Mouse (Mus musculus) limb, embryonic 13.5 days (tissue): ENCODE measurements at regions not wholly inside any gene's neighbourhood (a gene's known extent, or its start where the extent isn't known, plus 50 kb on each side); places are given as distances from the start of the nearest gene placed in this dataset.

Experiments
- ATAC-seq: fragments of 200-750 bp; cut with Nextera tagmentation; 2 replicates; pipeline ENCODE4 v1.8.0; 2017; ENCODE audit warnings: low read depth, moderate number of reproducible peaks, moderate TSS enrichment; ENCODE audit not compliant: low FRiP score
- H3K27ac ChIP-seq: fragments of 300-500 bp; sonication (generic); 2 replicates; pipeline ENCODE4 v1.5.1; 2015; ENCODE audit warnings: inconsistent platforms, mild to moderate bottlenecking, moderate library complexity
- H3K27me3 ChIP-seq: fragments of 300-500 bp; sonication (generic); 2 replicates; pipeline ENCODE4 v1.6.1; 2015; ENCODE audit warnings: mild to moderate bottlenecking, inconsistent platforms
- H3K36me3 ChIP-seq: fragments of 300-500 bp; sonication (generic); 2 replicates; pipeline ENCODE4 v1.6.1; 2015; ENCODE audit warnings: inconsistent platforms, mild to moderate bottlenecking, moderate library complexity
- H3K4me1 ChIP-seq: fragments of 300-500 bp; sonication (generic); 2 replicates; pipeline ENCODE4 v1.6.1; 2015; ENCODE audit warnings: inconsistent platforms
- H3K4me2 ChIP-seq: fragments of 300-500 bp; sonication (generic); replicated peaks from 2 replicates; pipeline ENCODE4 v1.6.1; 2015; ENCODE audit warnings: inconsistent platforms, mild to moderate bottlenecking, moderate library complexity
- H3K4me3 ChIP-seq: fragments of 300-500 bp; sonication (generic); 2 replicates; pipeline ENCODE4 v1.5.1; 2015; ENCODE audit warnings: moderate library complexity, mild to moderate bottlenecking, inconsistent platforms
- H3K9ac ChIP-seq: fragments of 300-500 bp; sonication (generic); 2 replicates; pipeline ENCODE4 v1.6.1; 2015; ENCODE audit warnings: mild to moderate bottlenecking, inconsistent platforms
- H3K9me3 ChIP-seq: fragments of 300-500 bp; sonication (generic); 2 replicates; pipeline ENCODE4 v1.6.1; 2016; ENCODE audit warnings: inconsistent platforms
- WGBS: fragments of 180-500 bp; shearing (Covaris S2); methylation state at CpG from one replicate; pipeline ENCODE4 v1.1.7; 2015; 5-methylcytosine and 5-hydroxymethylcytosine counted together

DNA sequence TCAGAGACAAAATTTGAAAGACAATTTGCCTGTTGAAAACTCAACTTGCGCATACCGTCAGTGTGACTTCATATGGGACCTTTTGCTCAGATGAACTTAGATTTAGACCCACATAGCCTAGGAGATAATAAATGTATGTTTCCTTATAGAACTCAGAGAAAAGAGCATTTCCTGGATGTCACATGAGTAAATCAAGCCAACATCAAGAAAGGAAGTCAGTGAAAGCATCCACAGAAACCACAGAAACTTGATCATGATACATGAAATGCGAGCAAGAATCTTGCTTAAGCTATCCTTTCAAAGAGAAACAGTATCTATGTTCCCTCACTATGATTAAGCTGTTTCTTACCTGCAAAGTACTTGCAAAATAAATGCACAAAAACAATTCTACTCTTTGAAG is 104.1 kb upstream of the Klf6 start:
- Histone ChIP-seq H3K27me3 (no peaks in the 10 kb centered on the region), H3K36me3 (no peaks in the 10 kb centered on the region), H3K9me3 (no peaks in the 10 kb centered on the region), H3K9ac (no peak overlapping the region), H3K27ac (no peak overlapping the region), H3K4me3 (no peak overlapping the region), H3K4me2 (no peak overlapping the region), H3K4me1 (no peaks in the 10 kb centered on the region)
- 88% methylated on average over 3 of the region's 3 CpGs for WGBS
- ATAC-seq: no peak

DNA sequence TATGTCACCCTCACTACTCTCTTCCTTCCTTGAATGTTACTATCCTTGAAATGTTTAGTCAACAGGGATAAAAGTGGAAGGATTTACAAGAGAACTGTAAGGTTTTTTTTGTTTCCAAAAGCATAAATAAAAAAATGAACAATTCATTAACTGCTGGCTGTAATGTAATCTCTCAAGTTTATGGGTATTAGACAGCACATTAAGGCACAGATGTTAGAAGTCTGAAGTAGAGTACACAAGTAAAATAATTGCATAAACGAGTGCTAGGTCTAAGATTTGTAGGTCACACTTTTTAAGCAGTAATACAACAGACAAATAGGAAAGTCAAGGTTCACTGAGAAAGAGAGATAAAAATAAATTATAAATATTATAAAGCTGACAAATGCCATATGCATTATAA is 103.3 kb upstream of the Klf6 start:
- no peak overlapping the region for H3K4me3 ChIP-seq
- H3K9me3 ChIP-seq: no peaks in the 10 kb centered on the region
- H3K4me1 ChIP-seq: no peaks in the 10 kb centered on the region
- H3K9ac ChIP-seq: no peak overlapping the region
- H3K4me2 ChIP-seq: no peak overlapping the region
- no peaks in the 10 kb centered on the region for H3K27me3 ChIP-seq
- ATAC-seq: no peak
- H3K27ac ChIP-seq: no peak overlapping the region
- 34% methylated on average over 1 of the region's 1 CpGs for WGBS
- H3K36me3 ChIP-seq: no peaks in the 10 kb centered on the region

DNA sequence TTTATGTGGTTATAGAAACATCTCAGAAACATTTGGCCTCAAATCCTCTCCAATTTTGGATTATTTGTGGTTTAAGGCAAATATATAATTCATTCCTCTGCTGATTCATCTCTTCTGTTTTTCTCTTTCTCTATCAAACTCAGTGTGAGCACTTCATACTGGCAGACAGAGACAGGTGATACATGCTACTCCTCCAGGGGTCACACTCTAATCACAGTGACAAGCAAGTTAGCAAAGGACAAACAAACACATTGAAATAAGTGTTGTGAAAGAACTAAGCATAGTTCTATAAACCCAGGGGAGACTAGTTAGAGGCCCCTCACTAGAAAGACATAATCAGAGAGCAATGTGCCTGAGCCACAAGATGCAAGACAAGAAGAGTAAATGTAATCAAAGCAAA is 101.3 kb upstream of the Klf6 start:
- Histone ChIP-seq H3K9me3 (no peaks in the 10 kb centered on the region), H3K27me3 (no peaks in the 10 kb centered on the region), H3K9ac (no peak overlapping the region), H3K4me3 (no peak overlapping the region), H3K4me1 (no peaks in the 10 kb centered on the region), H3K27ac (no peak overlapping the region), H3K4me2 (no peak overlapping the region), H3K36me3 (no peaks in the 10 kb centered on the region)
- no peak for ATAC-seq

DNA sequence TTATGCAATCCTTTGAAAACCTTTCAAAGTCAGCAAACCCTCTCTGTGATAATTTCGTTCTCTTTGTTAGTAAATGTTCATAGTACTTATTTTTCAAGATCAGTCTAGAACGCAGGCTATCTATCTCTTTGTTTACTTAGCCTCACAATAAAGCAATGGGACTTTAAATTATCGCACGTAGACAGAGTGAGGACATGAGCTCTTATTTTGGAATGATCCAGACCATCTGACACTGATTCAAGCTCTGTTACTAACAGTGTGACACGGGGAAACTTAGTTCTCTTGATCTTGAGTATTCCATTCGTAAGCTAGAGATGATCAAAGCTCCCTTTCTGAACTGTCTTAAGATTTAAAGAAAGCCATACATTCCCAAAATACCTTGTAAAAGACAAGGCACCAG is 94.9 kb upstream of the Klf6 start:
- Histone ChIP-seq H3K9me3 (no peaks in the 10 kb centered on the region), H3K27me3 (no peaks in the 10 kb centered on the region), H3K4me3 (no peak overlapping the region), H3K36me3 (no peaks in the 10 kb centered on the region), H3K4me1 (no peaks in the 10 kb centered on the region), H3K4me2 (no peak overlapping the region), H3K9ac (no peak overlapping the region), H3K27ac (no peak overlapping the region)
- 73% methylated on average over 6 of the region's 6 CpGs for WGBS
- ATAC-seq: no peak

DNA sequence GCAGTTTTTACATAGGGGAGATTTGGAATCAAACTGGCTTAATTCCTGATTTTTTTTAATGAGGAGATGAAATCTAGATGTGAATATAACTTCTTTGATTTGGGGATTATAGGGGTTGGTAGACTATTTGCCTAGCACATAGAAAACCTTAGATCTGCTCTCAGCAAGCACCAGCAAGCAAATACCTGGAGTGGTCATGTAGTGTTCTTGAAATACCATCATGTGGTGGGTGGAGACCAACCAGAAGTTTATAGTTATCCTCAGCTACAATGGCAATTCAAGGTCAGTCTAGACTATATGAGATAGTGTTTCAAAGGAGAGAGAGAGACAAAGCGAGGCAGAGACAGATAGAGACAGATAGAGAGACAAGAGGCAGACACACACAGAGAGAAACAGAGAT is 94.1 kb upstream of the Klf6 start:
- H3K9ac ChIP-seq: no peak overlapping the region
- H3K4me2 ChIP-seq: no peak overlapping the region
- H3K4me3 ChIP-seq: no peak overlapping the region
- no peaks in the 10 kb centered on the region for H3K4me1 ChIP-seq
- no peak for ATAC-seq
- H3K9me3 ChIP-seq: no peaks in the 10 kb centered on the region
- 94% methylated on average over 1 of the region's 1 CpGs for WGBS
- H3K27me3 ChIP-seq: no peaks in the 10 kb centered on the region
- no peaks in the 10 kb centered on the region for H3K36me3 ChIP-seq
- no peak overlapping the region for H3K27ac ChIP-seq

DNA sequence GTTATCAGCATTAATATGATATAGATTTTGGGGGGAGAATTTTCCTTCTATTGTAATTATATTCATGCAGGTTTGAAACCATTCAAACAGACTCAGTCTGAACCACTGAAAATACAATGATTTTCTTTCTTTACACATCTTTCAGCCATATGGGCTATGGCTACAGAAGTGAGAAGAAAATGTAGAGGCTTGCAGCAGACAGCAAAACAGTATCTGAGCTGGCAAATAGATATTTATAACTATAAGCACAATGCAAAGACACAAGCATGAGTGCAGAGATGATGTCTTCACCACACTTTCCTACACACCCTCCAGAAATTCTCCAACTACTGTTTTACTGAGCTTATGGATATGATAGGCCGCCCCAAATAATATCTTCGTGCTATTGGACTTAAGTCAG is 92.6 kb upstream of the Klf6 start:
- no peak for ATAC-seq
- no peaks in the 10 kb centered on the region for H3K9me3 ChIP-seq
- no peak overlapping the region for H3K9ac ChIP-seq

DNA sequence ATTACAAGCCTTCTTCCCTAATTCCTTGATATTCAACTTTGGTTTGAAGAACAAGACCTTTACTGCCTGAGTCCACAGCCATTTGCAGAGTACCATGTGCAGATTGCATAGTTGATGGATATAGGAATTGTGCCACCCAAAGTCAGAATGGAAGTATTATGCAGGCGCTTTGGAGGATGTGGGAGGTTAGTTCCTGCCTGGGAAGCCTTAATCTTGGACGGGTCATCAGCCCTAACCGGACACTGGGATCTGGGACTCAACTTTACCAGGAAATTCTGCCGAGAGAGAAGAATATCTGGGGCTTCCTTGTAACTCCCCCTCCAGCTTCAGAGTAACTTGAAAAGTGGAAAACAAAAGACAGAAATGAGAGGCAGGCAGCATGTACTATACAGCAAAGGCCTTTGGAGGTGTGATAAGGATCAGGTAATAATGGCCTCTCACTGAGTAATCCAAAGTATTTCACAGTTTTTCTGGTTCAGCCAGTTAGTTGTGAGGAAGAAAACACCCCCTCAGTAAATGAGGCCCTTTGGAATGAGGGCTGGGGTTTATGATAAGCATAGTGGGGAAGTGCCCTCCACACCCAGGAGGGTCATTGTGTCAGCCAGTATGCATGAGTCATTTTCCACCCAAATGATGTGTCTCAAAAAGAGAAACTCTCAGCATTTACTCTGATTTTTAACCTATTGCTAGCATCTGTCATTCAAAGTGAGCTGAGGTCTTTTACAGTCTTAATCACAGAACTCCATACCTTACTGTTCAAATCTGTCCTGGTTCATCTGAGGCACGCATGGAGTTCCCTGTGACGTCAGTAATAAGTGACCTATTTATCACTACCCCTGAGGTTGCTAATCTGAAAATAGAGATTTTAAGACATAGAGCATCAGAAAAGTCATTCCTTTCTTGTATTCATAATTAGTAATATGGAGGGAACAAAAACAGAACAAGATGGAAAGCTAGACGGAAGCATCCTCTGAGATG is 91.7 kb upstream of the Klf6 start:
- Histone ChIP-seq H3K9me3 (no peaks in the 10 kb centered on the region), H3K4me2 (no peak overlapping the region), H3K36me3 (no peaks in the 10 kb centered on the region), H3K27me3 (no peaks in the 10 kb centered on the region), H3K4me3 (no peak overlapping the region), H3K4me1 (no peaks in the 10 kb centered on the region), H3K27ac (no peak overlapping the region), H3K9ac (no peak overlapping the region)
- no peak for ATAC-seq
- WGBS: 73% methylated on average over 7 of the region's 7 CpGs

More for the DNA sequence above, 92.6 kb upstream of the Klf6 start:
- no peaks in the 10 kb centered on the region for H3K27me3 ChIP-seq
- no peak overlapping the region for H3K27ac ChIP-seq
- H3K36me3 ChIP-seq: no peaks in the 10 kb centered on the region
- no peaks in the 10 kb centered on the region for H3K4me1 ChIP-seq
- H3K4me3 ChIP-seq: no peak overlapping the region
- no peak overlapping the region for H3K4me2 ChIP-seq
- 85% methylated on average over 2 of the region's 2 CpGs for WGBS

DNA sequence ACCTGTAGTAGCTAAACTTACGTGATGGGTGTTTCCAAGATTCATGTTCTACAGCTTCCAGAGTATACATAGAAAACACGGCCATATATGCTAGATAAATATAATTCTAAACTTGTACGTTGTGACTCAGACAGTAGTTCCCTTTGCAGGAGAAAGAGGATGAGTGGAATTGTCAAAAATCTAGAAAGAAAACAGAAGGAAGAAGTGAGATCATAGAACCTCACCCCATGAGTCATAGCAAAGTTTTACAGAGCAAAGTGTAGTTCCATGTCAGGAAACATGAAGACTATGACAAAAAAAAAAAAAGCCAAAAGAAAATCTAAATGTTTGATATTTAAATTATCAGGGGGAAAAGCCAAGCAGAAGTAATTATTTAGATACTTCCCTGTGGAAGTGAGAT is 87.5 kb upstream of the Klf6 start:
- Histone ChIP-seq H3K4me3 (no peak overlapping the region), H3K9me3 (no peaks in the 10 kb centered on the region), H3K4me2 (no peak overlapping the region), H3K27me3 (no peaks in the 10 kb centered on the region), H3K27ac (no peak overlapping the region), H3K4me1 (no peaks in the 10 kb centered on the region), H3K9ac (no peak overlapping the region), H3K36me3 (no peaks in the 10 kb centered on the region)
- ATAC-seq: no peak
- 90% methylated on average over 3 of the region's 3 CpGs for WGBS

DNA sequence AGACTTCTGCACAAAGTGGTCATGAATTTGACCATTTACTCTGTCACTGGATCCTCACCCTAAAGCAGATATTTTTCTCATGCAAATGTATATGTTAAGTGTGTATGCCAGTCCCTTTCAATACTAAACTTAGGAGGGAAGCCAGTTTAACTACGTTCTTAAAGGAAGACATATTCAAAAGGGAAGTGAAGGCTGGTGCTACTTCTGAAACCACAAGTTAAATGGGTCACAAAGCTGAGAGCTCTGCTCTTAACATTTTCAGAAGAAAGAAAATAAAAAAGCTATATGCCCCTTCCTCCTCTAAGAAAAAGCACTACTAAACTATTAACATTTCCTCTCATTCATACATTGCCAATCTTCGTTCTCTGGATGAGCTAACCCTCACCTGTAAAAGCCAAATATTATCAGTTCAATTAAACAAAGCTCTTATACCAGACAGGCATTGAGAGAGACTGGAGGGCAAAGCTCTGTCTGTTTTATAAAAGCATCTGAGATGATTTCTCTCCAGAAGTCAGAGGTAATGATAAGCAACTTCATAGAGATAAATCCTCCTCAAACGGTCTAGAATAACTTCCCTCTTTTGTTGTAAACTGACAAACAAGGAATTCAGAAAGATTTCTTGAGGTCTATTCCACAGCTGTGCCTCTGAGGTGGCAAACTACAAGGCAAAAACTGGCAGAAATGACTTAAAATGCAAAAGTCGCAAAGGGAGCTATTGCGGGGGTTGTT is 82.7 kb upstream of the Klf6 start:
- ATAC-seq: no peak

DNA sequence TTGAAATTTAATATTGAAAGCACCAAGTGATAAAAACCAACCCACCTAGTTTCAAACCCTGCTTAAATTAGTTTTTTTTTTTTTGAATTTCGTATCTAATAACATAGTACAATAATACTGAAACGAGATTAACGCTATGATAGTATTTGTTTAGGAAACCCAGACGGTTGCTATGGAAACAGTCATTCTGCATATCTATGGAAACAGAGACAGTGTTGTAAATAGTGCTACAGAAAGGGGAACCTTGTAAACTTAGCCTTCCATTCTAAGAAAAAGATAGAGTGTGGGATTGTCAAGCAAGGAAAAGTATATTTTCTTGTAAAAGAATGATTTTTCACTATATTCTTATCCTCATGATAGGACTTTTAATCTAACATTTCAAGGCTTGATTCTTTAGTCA is 81.9 kb upstream of the Klf6 start:
- Histone ChIP-seq H3K36me3 (no peaks in the 10 kb centered on the region), H3K9ac (no peak overlapping the region), H3K27me3 (no peaks in the 10 kb centered on the region), H3K4me2 (no peak overlapping the region), H3K27ac (no peak overlapping the region), H3K9me3 (no peaks in the 10 kb centered on the region), H3K4me3 (no peak overlapping the region), H3K4me1 (no peaks in the 10 kb centered on the region)
- no peak for ATAC-seq
- WGBS: 51% methylated on average over 4 of the region's 4 CpGs

More for the DNA sequence above, 82.7 kb upstream of the Klf6 start:
- Histone ChIP-seq H3K4me3 (no peak overlapping the region), H3K4me2 (no peak overlapping the region), H3K27me3 (no peaks in the 10 kb centered on the region), H3K4me1 (no peaks in the 10 kb centered on the region), H3K27ac (no peak overlapping the region), H3K9ac (no peak overlapping the region), H3K36me3 (no peaks in the 10 kb centered on the region), H3K9me3 (no peaks in the 10 kb centered on the region)
- WGBS: 71% methylated on average over 5 of the region's 5 CpGs

DNA sequence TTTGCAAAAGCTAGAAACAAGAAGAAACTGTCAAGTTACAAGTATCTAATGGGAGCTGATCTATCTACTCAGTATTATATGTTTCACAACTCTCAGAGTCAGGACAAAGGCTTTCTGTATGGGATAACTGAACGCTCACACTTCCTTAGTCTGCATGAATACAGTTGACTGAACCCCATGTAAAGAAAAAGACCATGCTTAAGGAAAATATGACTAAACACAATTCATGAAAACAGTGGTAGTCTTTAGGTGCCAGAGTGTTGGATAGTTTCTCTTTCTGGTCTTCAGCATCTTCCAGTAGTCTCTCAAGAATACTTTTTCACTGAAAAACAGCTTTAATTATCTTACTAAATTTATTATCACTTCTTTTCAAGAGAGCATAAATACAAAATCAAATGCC is 78.7 kb upstream of the Klf6 start:
- WGBS: 88% methylated on average over 1 of the region's 1 CpGs
- Histone ChIP-seq H3K27ac (no peak overlapping the region), H3K4me2 (no peak overlapping the region), H3K36me3 (no peaks in the 10 kb centered on the region), H3K9ac (no peak overlapping the region), H3K9me3 (no peaks in the 10 kb centered on the region), H3K4me3 (no peak overlapping the region), H3K27me3 (no peaks in the 10 kb centered on the region), H3K4me1 (no peaks in the 10 kb centered on the region)
- no peak for ATAC-seq

DNA sequence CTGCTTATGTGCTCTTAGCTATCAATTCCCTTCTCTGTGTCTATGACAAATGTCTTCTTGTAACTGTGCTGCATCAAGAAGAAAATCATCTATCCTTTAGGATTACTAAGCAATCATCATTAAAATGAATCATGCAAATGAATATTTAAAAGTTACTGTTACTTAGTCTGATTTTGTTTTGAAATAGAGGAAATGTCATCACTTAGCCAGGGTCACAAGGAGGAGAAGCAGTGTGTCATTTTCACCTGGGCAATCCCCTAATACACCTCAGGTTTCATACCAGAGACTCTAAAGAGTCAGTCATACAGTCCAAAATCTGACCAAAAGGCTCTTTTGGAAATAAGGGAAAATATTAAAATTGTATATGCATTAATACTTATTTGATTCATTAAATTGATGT is 74.2 kb upstream of the Klf6 start:
- Histone ChIP-seq H3K9ac (no peak overlapping the region), H3K9me3 (no peaks in the 10 kb centered on the region), H3K36me3 (no peaks in the 10 kb centered on the region), H3K4me1 (no peaks in the 10 kb centered on the region), H3K4me3 (no peak overlapping the region), H3K27me3 (no peaks in the 10 kb centered on the region), H3K27ac (no peak overlapping the region), H3K4me2 (no peak overlapping the region)
- ATAC-seq: no peak
